Mouse (Mus musculus) midbrain, embryonic 13.5 days (tissue): ENCODE measurements around the gene Hacd2. TPM values are rescaled to one million over a fixed set of nuclear protein-coding genes. Genes with fewer than 3 reads are reported as not detected.

ENCODE experiments used
- ATAC-seq: fragments of 200-750 bp; cut with Nextera tagmentation; 2 replicates; pipeline ENCODE4 v1.8.0; 2017; ENCODE audit warnings: mild to moderate bottlenecking, moderate TSS enrichment, moderate library complexity
- H3K27ac ChIP-seq: fragments of 300-500 bp; sonication (generic); 2 replicates; pipeline ENCODE4 v1.5.1; 2015; ENCODE audit warnings: inconsistent platforms, mild to moderate bottlenecking, moderate library complexity
- H3K27me3 ChIP-seq: fragments of 300-500 bp; sonication (generic); 2 replicates; pipeline ENCODE4 v1.6.1; 2015; ENCODE audit warnings: mild to moderate bottlenecking, inconsistent platforms
- H3K36me3 ChIP-seq: fragments of 300-500 bp; sonication (generic); 2 replicates; pipeline ENCODE4 v1.6.1; 2015; ENCODE audit warnings: mild to moderate bottlenecking, inconsistent platforms
- H3K4me1 ChIP-seq: fragments of 300-500 bp; sonication (generic); replicated peaks from 2 replicates; pipeline ENCODE4 v1.6.1; 2015; ENCODE audit warnings: inconsistent platforms
- H3K4me2 ChIP-seq: fragments of 300-500 bp; sonication (generic); replicated peaks from 2 replicates; pipeline ENCODE4 v1.6.1; 2015; ENCODE audit warnings: moderate library complexity, mild to moderate bottlenecking, inconsistent platforms
- H3K4me3 ChIP-seq: fragments of 300-500 bp; sonication (generic); replicated peaks from 2 replicates; pipeline ENCODE4 v1.5.1; 2015; ENCODE audit warnings: mild to moderate bottlenecking, inconsistent platforms
- H3K9ac ChIP-seq: fragments of 300-500 bp; sonication (generic); replicated peaks from 2 replicates; pipeline ENCODE4 v1.6.1; 2015; ENCODE audit warnings: mild to moderate bottlenecking, inconsistent platforms
- H3K9me3 ChIP-seq: fragments of 300-500 bp; sonication (generic); 2 replicates; pipeline ENCODE4 v1.6.1; 2016; ENCODE audit warnings: mild to moderate bottlenecking, inconsistent platforms
- WGBS: fragments of 180-500 bp; shearing (Covaris S2); methylation state at CpG from one replicate; pipeline ENCODE4 v1.1.7; 2015; 5-methylcytosine and 5-hydroxymethylcytosine counted together
- polyA plus RNA-seq: library from polyadenylated mRNA; unstranded; fragments of >200 nt; fragmentation: Nextera tagmentation; extraction: Ambion mirVana; gene quantifications from 2 replicates; pipeline ENCODE4 v1.2.1, GENCODE M21; 2015

Gene Hacd2
- polyA plus RNA-seq, 1 experiment from 2014 or later: 40.5 TPM

DNA sequence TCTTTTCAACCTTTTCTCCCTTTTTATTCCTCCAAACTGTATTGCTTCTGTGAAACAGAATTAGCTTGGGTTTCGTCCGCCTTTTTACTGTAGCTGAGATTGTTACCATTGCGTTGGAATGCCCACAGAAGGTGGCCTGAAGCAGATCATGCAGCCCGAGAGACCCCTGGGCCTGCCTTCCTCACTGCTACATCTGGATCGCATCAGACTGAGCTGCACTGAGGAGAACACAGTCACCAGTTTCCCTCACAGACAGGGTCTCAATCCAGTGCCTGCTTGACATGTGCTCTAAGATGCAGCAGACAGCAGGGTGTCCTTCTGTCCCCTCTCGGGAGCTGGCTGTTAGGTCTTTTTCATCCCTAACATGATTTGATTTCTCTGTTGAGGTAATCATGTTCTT, 85.8 kb downstream of the Hacd2 start:
- no peak overlapping the region for H3K9ac ChIP-seq
- no peak overlapping the region for H3K27ac ChIP-seq
- H3K27me3 ChIP-seq: no peaks in the 10 kb centered on the region
- no peaks in the 10 kb centered on the region for H3K9me3 ChIP-seq
- H3K4me1 ChIP-seq: peaks cover 11% of the 10 kb centered on the region
- H3K4me3 ChIP-seq: no peak overlapping the region
- no peak for ATAC-seq
- H3K36me3 ChIP-seq: peaks cover 14% of the 10 kb centered on the region; the same call in 1 of the 2 replicates
- 79% methylated on average over 6 of the region's 6 CpGs for WGBS
- no peak overlapping the region for H3K4me2 ChIP-seq

DNA sequence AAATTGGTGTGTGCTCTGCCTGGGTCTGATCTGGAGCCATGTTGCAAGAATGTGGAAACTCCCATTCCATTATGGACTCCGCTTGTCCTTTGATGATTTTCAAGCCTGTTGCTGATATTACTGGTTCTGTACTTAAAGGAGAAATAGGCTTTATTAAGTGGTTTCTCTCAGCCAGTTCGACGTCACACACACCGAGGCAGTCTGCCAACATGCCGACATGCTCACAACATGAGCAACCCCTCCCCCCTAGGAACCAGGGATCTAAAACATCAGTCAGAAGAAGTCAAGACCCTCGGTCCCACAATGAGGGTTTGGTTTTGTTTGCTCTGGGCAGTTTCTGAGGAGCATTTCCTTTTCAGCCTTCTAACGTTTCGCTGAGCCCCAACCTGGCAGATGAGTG, 86.9 kb downstream of the Hacd2 start:
- ATAC-seq: no peak
- H3K4me3 ChIP-seq: no peak overlapping the region
- H3K9ac ChIP-seq: no peak overlapping the region
- H3K9me3 ChIP-seq: no peaks in the 10 kb centered on the region
- peaks cover 11% of the 10 kb centered on the region for H3K4me1 ChIP-seq
- WGBS: 69% methylated on average over 8 of the region's 8 CpGs
- H3K27me3 ChIP-seq: no peaks in the 10 kb centered on the region
- H3K4me2 ChIP-seq: no peak overlapping the region
- H3K27ac ChIP-seq: no peak overlapping the region
- H3K36me3 ChIP-seq: peaks cover 14% of the 10 kb centered on the region; the same call in 1 of the 2 replicates

- peaks cover 11% of the 10 kb centered on the region; the same call in 1 of the 2 replicates for H3K36me3 ChIP-seq
- H3K27ac ChIP-seq: no peak overlapping the region
- ATAC-seq: no peak
- no peaks in the 10 kb centered on the region for H3K27me3 ChIP-seq
- H3K4me2 ChIP-seq: no peak overlapping the region
- H3K4me3 ChIP-seq: no peak overlapping the region
- H3K9me3 ChIP-seq: no peaks in the 10 kb centered on the region
- H3K4me1 ChIP-seq: peaks cover 11% of the 10 kb centered on the region
- WGBS: 44% methylated on average over 7 of the region's 7 CpGs
- H3K9ac ChIP-seq: no peak overlapping the region
Observed at GRCm38 (mm10) chr16:35109656-35110291, 87.5 kb downstream of the Hacd2 start.

GRCm38 (mm10) chr16:35110410-35111142, 88.3 kb downstream of the Hacd2 start:
- 25% methylated on average over 10 of the region's 10 CpGs for WGBS
- H3K9me3 ChIP-seq: no peaks in the 10 kb centered on the region
- H3K4me1 ChIP-seq: peaks cover 11% of the 10 kb centered on the region
- H3K27me3 ChIP-seq: no peaks in the 10 kb centered on the region
- peak overlapping the region; percentile 48 for H3K4me2 ChIP-seq
- peaks cover 11% of the 10 kb centered on the region; the same call in 1 of the 2 replicates for H3K36me3 ChIP-seq
- H3K27ac ChIP-seq: peak overlapping the region; percentile 45
- no peak overlapping the region; the same call in 1 of the 2 replicates for H3K4me3 ChIP-seq
- H3K9ac ChIP-seq: peak overlapping the region; percentile 57
- ATAC-seq: peak; percentile 88

DNA sequence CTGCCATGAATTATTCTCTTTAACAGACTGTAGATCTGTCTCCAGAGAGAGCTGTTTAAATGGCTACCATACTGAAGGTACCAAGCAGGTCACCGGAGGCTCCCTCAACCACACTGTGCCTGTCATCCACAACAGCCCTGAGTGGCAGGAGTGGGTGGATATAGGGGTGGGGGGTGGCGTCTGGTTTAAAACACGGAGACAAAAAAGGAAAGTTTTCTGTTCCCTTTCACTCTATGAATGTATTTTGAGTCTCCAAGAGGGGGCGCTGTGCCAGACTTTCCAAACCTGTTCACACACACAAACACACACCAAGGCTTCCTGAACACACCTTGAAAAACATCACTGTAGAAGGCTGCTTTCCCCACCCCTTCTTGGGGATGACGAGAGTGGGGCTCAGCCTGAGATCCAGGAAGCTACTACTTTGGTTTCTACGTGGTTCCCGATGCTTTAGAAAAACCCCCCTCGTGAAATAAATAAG, 89.0 kb downstream of the Hacd2 start:
- H3K4me3 ChIP-seq: no peak overlapping the region
- 63% methylated on average over 8 of the region's 8 CpGs for WGBS
- peak overlapping the region; percentile 45 for H3K27ac ChIP-seq
- H3K4me1 ChIP-seq: peaks cover 11% of the 10 kb centered on the region
- H3K27me3 ChIP-seq: no peaks in the 10 kb centered on the region
- H3K9ac ChIP-seq: no peak overlapping the region
- peak; percentile 68 for ATAC-seq
- peak overlapping the region; percentile 48; the same call in 1 of the 2 replicates for H3K4me2 ChIP-seq
- H3K36me3 ChIP-seq: peaks cover 11% of the 10 kb centered on the region; the same call in 1 of the 2 replicates
- H3K9me3 ChIP-seq: no peaks in the 10 kb centered on the region

DNA sequence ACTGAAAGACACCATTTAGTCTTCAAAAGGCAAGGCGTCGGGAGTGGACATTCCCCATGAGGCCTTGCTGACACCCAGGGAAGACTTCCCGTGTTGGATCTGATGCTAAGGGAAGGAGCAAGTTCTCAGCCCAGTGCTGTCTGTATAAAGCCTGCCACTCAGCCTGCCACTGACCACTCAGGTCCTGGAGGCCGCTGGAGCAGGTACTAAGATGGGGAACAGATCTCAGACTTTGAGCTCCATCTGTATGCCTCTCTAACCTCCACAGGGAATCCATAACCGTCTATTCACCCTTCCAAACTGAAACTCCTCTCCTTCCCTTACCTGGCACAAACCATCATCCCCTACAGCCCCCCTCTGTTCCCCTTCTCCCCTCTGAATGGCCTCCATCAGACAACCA, 91.3 kb downstream of the Hacd2 start:
- WGBS: 95% methylated on average over 5 of the region's 5 CpGs
- Histone ChIP-seq H3K36me3 (no peaks in the 10 kb centered on the region), H3K4me1 (peaks cover 11% of the 10 kb centered on the region), H3K27me3 (no peaks in the 10 kb centered on the region), H3K9ac (no peak overlapping the region), H3K4me2 (no peak overlapping the region), H3K4me3 (no peak overlapping the region), H3K27ac (no peak overlapping the region), H3K9me3 (no peaks in the 10 kb centered on the region)
- no peak for ATAC-seq

DNA sequence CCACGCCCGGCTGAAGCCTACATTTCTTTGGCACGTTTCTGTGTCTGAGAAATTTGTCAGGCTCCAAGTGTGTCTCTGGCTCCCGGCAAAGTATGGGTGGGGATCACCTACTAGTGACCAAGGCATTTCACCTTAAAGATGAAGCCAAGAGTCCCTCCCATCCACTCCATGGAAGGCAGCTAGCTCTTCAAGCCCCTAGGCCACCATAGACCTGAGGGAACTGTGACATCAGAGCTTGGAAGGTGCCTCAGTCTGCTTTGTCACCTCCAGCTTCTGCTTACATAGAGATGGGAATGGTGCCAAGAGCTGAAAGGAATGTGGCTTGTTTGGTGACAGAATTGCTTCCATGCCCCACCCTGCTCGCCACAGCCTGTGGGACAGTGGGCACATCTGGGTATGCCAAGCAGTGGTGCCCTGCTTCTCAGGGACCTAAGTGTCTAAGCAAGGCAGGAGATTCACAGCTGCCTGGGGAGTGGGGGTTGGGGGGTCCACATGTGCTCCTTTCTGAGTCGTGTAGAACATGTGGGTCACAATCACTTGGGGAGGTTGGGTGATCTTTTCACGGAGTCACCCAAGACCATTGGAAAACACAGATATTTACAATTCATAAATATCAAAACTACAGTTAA, 94.2 kb downstream of the Hacd2 start:
- no peak for ATAC-seq
- H3K9me3 ChIP-seq: no peaks in the 10 kb centered on the region
- peaks cover under 1% of the 10 kb centered on the region; the same call in 1 of the 2 replicates for H3K4me1 ChIP-seq
- 86% methylated on average over 7 of the region's 7 CpGs for WGBS
- no peak overlapping the region for H3K4me2 ChIP-seq
- H3K4me3 ChIP-seq: no peak overlapping the region
- no peak overlapping the region for H3K9ac ChIP-seq
- H3K36me3 ChIP-seq: no peaks in the 10 kb centered on the region
- no peaks in the 10 kb centered on the region for H3K27me3 ChIP-seq
- no peak overlapping the region for H3K27ac ChIP-seq

DNA sequence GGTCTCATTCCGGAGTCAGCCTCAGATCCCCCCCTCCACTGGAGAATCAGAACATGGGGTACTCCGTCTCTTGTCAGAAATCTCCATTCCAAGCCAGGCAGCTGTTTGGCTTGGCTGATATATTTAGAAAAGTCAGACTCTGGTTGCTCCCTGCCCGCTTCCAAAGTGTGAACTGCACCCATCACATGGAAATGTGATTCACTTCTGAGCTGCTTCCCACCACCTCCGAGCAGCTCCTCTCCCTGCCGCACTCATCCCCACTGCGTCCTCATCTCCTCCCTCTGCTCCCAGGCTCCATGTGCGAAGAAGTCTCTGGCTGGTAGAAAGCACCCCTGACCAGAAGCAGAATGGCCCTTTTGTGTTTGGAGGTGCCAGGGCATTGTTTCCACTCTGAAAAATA, 95.2 kb downstream of the Hacd2 start:
- no peaks in the 10 kb centered on the region for H3K9me3 ChIP-seq
- no peak overlapping the region for H3K4me2 ChIP-seq
- no peak overlapping the region for H3K9ac ChIP-seq
- H3K27me3 ChIP-seq: no peaks in the 10 kb centered on the region
- H3K27ac ChIP-seq: no peak overlapping the region
- WGBS: 60% methylated on average over 7 of the region's 7 CpGs
- H3K4me1 ChIP-seq: 0 out of 2 replicates have a peak, but pooled peaks cover under 1% of the 10 kb centered on the region
- H3K4me3 ChIP-seq: no peak overlapping the region
- H3K36me3 ChIP-seq: no peaks in the 10 kb centered on the region
- ATAC-seq: no peak

DNA sequence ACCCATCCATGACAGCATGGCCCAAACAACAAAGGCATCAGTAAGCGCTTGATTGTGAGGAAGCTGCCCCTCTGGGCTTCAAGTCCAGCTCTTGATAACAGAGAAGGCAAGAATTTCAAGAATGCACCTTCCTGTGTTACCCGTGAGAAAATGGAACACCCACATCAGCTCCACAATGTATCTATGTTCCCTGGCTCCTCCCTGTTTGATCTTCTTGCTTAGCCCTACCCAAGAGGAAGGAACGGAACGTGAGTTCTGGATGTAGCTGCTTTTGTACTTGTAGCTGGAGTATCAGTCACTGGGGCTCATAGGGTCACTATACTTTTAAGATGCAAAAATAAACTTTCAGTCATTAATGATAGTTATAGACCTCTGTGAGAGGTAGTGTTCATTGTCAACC, 98.4 kb downstream of the Hacd2 start:
- no peaks in the 10 kb centered on the region for H3K27me3 ChIP-seq
- WGBS: 84% methylated on average over 4 of the region's 4 CpGs
- no peak overlapping the region for H3K4me3 ChIP-seq
- no peaks in the 10 kb centered on the region for H3K9me3 ChIP-seq
- H3K27ac ChIP-seq: no peak overlapping the region
- 0 out of 2 replicates have a peak, but pooled peaks cover 3% of the 10 kb centered on the region for H3K4me1 ChIP-seq
- H3K4me2 ChIP-seq: no peak overlapping the region
- H3K36me3 ChIP-seq: no peaks in the 10 kb centered on the region
- no peak overlapping the region for H3K9ac ChIP-seq
- ATAC-seq: no peak

- no peak overlapping the region for H3K27ac ChIP-seq
- 0 out of 2 replicates have a peak, but pooled peaks cover 3% of the 10 kb centered on the region for H3K4me1 ChIP-seq
- no peak for ATAC-seq
- H3K9ac ChIP-seq: no peak overlapping the region
- H3K4me2 ChIP-seq: no peak overlapping the region
- H3K4me3 ChIP-seq: no peak overlapping the region
- H3K36me3 ChIP-seq: no peaks in the 10 kb centered on the region
- no peaks in the 10 kb centered on the region for H3K9me3 ChIP-seq
- no peaks in the 10 kb centered on the region for H3K27me3 ChIP-seq
- 93% methylated on average over 5 of the region's 5 CpGs for WGBS
Observed at GRCm38 (mm10) chr16:35127270-35127669, 105.0 kb downstream of the Hacd2 start.

DNA sequence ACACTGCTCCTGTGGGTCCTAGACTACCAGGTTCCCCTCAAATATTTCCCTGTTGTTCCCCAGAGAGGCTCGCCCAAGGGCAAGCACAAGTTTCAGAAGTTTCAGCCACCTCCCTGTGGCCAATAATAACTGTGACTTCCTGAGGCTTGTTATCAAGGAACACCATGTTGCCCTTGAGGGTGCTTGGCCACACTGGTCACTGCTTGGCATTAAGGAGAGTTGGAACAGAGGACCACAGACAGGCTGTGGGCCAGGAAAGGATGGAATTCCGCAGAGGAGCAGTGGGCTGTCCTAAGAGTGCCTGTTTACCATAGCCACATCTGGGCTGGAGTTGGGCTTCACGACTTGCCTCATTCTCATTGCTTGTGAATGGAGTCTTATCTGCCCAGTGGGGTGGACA, 107.9 kb downstream of the Hacd2 start:
- H3K36me3 ChIP-seq: no peaks in the 10 kb centered on the region
- H3K4me1 ChIP-seq: no peaks in the 10 kb centered on the region
- no peak overlapping the region for H3K9ac ChIP-seq
- WGBS: 81% methylated on average over 3 of the region's 3 CpGs
- no peak for ATAC-seq
- no peak overlapping the region for H3K27ac ChIP-seq
- H3K9me3 ChIP-seq: no peaks in the 10 kb centered on the region
- no peak overlapping the region for H3K4me3 ChIP-seq
- no peak overlapping the region for H3K4me2 ChIP-seq
- no peaks in the 10 kb centered on the region for H3K27me3 ChIP-seq

GRCm38 (mm10) chr16:35139416-35139815, 117.2 kb downstream of the Hacd2 start:
- ATAC-seq: no peak
- WGBS: 40% methylated on average over 6 of the region's 6 CpGs
- no peak overlapping the region for H3K9ac ChIP-seq
- H3K36me3 ChIP-seq: no peaks in the 10 kb centered on the region
- H3K9me3 ChIP-seq: no peaks in the 10 kb centered on the region
- peak overlapping the region; percentile 83; the same call in 1 of the 2 replicates for H3K27ac ChIP-seq
- peaks cover 20% of the 10 kb centered on the region for H3K4me1 ChIP-seq
- H3K27me3 ChIP-seq: no peaks in the 10 kb centered on the region
- H3K4me3 ChIP-seq: no peak overlapping the region
- H3K4me2 ChIP-seq: no peak overlapping the region
